10 mouse cellular contexts compared by ENCODE assay signal in the genomic region with DNA sequence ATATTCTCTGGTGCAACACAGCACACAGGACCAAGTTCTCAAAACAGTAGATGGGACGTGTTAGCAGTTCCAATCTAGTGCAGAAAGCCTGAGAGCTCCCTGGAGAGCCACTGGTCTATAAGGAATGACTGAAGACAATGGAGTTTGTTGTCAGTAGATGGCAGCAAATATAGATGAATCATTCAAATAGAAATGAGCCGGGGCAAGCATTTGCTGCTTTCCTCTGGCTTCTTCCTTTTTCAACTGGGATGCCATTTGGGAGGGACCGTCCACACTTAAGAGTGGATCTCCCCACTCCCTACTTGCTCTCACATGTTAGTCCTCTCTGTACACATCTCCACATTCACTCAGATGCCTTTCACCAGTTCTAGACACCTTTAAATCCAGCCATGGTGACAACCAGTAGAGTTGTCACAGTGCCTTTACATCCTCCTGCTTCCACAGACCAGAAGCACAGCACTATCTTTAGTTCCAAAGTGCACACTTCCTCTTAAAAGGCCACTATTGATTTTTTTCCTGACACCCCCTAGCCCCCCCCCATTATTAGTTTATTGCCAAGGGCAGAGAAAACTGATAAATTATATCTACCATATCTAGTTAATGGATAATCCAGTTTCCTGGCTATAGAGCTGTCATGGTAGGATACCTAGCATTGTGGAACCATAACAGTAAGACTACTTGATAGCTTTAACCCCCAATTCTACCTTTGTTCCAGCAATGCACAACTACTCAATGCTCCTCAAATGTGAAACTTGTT.
DNase-seq lines count a peak whose midpoint lies in the region; ATAC-seq lines count a peak whose summit lies in the region.
"Had no signal": no experiment of that assay in that cellular context is flagged by ENCODE, and none has a peak within 500 bp of the region (broad histone marks: within the 10 kb centered on the region; RNA-seq: fewer than 3 reads in every experiment).

No protein-coding gene starts in this region.

- H3K27ac ChIP-seq in midbrain, embryonic 14.5 days (replicated peaks; ENCODE audit: low read depth, low read length): no peak overlapping the region
- no peak overlapping the region for H3K27ac ChIP-seq in midbrain, embryonic 10.5 days (replicated peaks)
- H3K27ac ChIP-seq: liver, embryonic 15.5 days had no signal

- H3K27me3 ChIP-seq in midbrain, embryonic 14.5 days (ENCODE audit: control insufficient read depth, insufficient read depth, low read length): no peaks in the 10 kb centered on the region
- H3K27me3 ChIP-seq in midbrain, embryonic 10.5 days (ENCODE audit: low read depth, poor library complexity, severe bottlenecking): no peaks in the 10 kb centered on the region
- H3K27me3 ChIP-seq: liver, embryonic 15.5 days had no signal

- H3K4me2 ChIP-seq in midbrain, embryonic 14.5 days (ENCODE audit: low read length): no peak overlapping the region
- H3K4me2 ChIP-seq: liver, embryonic 15.5 days had no signal

- intact Hi-C loops in gastrocnemius, postnatal 14 days (cut with DNase I; ENCODE audit: low total_unique reads): no loop called here

- WGBS in midbrain, embryonic 14.5 days: 60% methylated on average over 3 of the region's 3 CpGs
- 63% methylated on average over 3 of the region's 3 CpGs for WGBS in midbrain, embryonic 10.5 days

- peak; percentile 59 for DNase-seq in cerebellum, adult 9-10 months
- DNase-seq in midbrain, embryonic 14.5 days: peak; percentile 51
- no peak for DNase-seq in midbrain, embryonic 10.5 days (ENCODE audit: low spot score)
- peak; percentile 79 for DNase-seq in heart, adult 8-10 months (ENCODE audit: low spot score)
- peak; percentile 27 for DNase-seq in lung, postnatal 14 days
- no peak for DNase-seq in gastrocnemius, postnatal 14 days
- DNase-seq in right cerebral cortex, adult 18-20 months: no peak

- H3K36me3 ChIP-seq in midbrain, embryonic 14.5 days (ENCODE audit: control insufficient read depth, insufficient read depth, low read length): no peaks in the 10 kb centered on the region
- H3K36me3 ChIP-seq in midbrain, embryonic 10.5 days: no peaks in the 10 kb centered on the region
- H3K36me3 ChIP-seq: liver, embryonic 15.5 days had no signal

- no peak overlapping the region for H3K9ac ChIP-seq in midbrain, embryonic 14.5 days (replicated peaks; ENCODE audit: low read length)
- H3K9ac ChIP-seq: liver, embryonic 15.5 days had no signal

- no peaks in the 10 kb centered on the region for H3K9me3 ChIP-seq in midbrain, embryonic 14.5 days (ENCODE audit: control insufficient read depth, low read length)
- H3K9me3 ChIP-seq in midbrain, embryonic 10.5 days (replicated peaks): no peaks in the 10 kb centered on the region
- H3K9me3 ChIP-seq: G1E; liver, embryonic 15.5 days had no signal

- no peaks in the 10 kb centered on the region for H3K4me1 ChIP-seq in midbrain, embryonic 14.5 days (ENCODE audit: control insufficient read depth, insufficient read depth, low read length)
- H3K4me1 ChIP-seq in midbrain, embryonic 10.5 days: no peaks in the 10 kb centered on the region

- no peak overlapping the region for H3K4me3 ChIP-seq in midbrain, embryonic 14.5 days (replicated peaks; ENCODE audit: low read depth, low read length)
- H3K4me3 ChIP-seq in midbrain, embryonic 10.5 days: no peak overlapping the region
- H3K4me3 ChIP-seq: liver, embryonic 15.5 days had no signal

- ATAC-seq in cerebellum, adult (ENCODE audit: insufficient number of reproducible peaks, low FRiP score, low TSS enrichment): no peak
- no peak for ATAC-seq in midbrain, embryonic 14.5 days (ENCODE audit: low FRiP score, low TSS enrichment)

Comparison
In these comparisons a context has a peak if more than half of its experiments do, and no peak if none do; other contexts are left out.
1. DNase-seq: peak in cerebellum, adult 9-10 months (single experiment), midbrain, embryonic 14.5 days (single experiment), heart, adult 8-10 months (single experiment) and lung, postnatal 14 days (single experiment); none in midbrain, embryonic 10.5 days (single experiment), gastrocnemius, postnatal 14 days (single experiment) and right cerebral cortex, adult 18-20 months (single experiment).